In the genomic region with DNA sequence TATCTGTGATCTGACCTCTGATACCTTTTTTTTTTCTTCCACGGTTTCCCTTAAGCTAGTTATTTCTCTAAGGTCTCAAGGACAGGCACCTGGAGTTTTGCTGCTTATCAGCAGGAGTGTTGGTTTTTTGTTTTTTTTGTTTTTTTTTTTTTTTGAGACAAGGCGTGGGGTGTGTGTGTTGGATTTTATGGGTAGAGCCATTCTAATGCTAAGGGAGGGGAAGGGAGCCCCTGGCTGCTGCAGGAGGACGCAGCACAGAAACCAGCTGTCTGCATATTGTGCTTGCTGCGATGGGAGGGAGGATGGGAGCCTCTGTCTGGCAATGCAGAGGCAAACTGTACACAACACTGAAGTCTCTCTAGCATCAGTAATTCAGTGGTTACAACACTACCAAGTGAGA, we compare ENCODE assay signal across 23 mouse cellular contexts. TPM values are rescaled to one million over a fixed set of nuclear protein-coding genes. Genes with fewer than 3 reads are reported as not detected.
DNase-seq lines count a peak whose midpoint lies in the region; ATAC-seq and TF ChIP-seq lines count a peak whose summit lies in the region.
"Had no signal": no experiment of that assay in that cellular context is flagged by ENCODE, and none has a peak within 500 bp of the region (broad histone marks: within the 10 kb centered on the region; RNA-seq: fewer than 3 reads in every experiment).

No protein-coding gene starts in this region.

- no peaks in the 10 kb centered on the region for H3K4me1 ChIP-seq in intestine, postnatal 0 days (replicated peaks; ENCODE audit: control insufficient read depth, insufficient read depth, low read length)
- no peaks in the 10 kb centered on the region for H3K4me1 ChIP-seq in intestine, embryonic 15.5 days (replicated peaks)
- H3K4me1 ChIP-seq in ES-Bruce4 (ENCODE audit: control insufficient read depth, insufficient read depth, low read length), result peaks cover 2% of the 10 kb centered on the region
- H3K4me1 ChIP-seq in stomach, postnatal 0 days (replicated peaks; ENCODE audit: control insufficient read depth, insufficient read depth), result no peaks in the 10 kb centered on the region
- no peaks in the 10 kb centered on the region for H3K4me1 ChIP-seq in neural tube, embryonic 15.5 days
- H3K4me1 ChIP-seq: forebrain, embryonic 15.5 days; heart, embryonic 10.5 days; heart, embryonic 15.5 days had no signal

- peak; percentile 86 for TF ChIP-seq EP300 in ES-Bruce4 (IDR thresholded peaks at IDR 0.05; ENCODE audit: insufficient read depth, low read depth, low read length)
- no peak for TF ChIP-seq EP300 in stomach, postnatal 0 days (optimal IDR thresholded peaks at IDR 0.05)

- no peak overlapping the region for H3K4me2 ChIP-seq in intestine, postnatal 0 days (replicated peaks; ENCODE audit: low read depth)
- no peak overlapping the region for H3K4me2 ChIP-seq in intestine, embryonic 15.5 days (replicated peaks)
- no peak overlapping the region for H3K4me2 ChIP-seq in stomach, postnatal 0 days (replicated peaks; ENCODE audit: low read depth)
- H3K4me2 ChIP-seq in neural tube, embryonic 15.5 days, result no peak overlapping the region
- H3K4me2 ChIP-seq: embryonic facial prominence, embryonic 12.5 days; forebrain, embryonic 15.5 days; heart, embryonic 15.5 days; hindbrain, embryonic 14.5 days had no signal

- no peak overlapping the region for H3K9ac ChIP-seq in intestine, postnatal 0 days (ENCODE audit: low read depth, low read length)
- no peak overlapping the region for H3K9ac ChIP-seq in intestine, embryonic 15.5 days
- H3K9ac ChIP-seq in ES-Bruce4 (ENCODE audit: low read depth, poor library complexity, severe bottlenecking), result no peak overlapping the region
- no peak overlapping the region for H3K9ac ChIP-seq in stomach, postnatal 0 days (ENCODE audit: low read length)
- no peak overlapping the region for H3K9ac ChIP-seq in neural tube, embryonic 15.5 days (replicated peaks)
- H3K9ac ChIP-seq: embryonic facial prominence, embryonic 12.5 days; forebrain, embryonic 15.5 days; heart, embryonic 15.5 days; hindbrain, embryonic 14.5 days had no signal

- no peak for ATAC-seq in intestine, postnatal 0 days
- ATAC-seq in intestine, embryonic 15.5 days, result no peak
- ATAC-seq in stomach, postnatal 0 days (ENCODE audit: low FRiP score, low TSS enrichment), result no peak
- ATAC-seq in neural tube, embryonic 15.5 days (ENCODE audit: low FRiP score), result no peak
- ATAC-seq: activated CD4-positive, CD25-positive, alpha-beta regulatory T cell, adult 4 months; forebrain, embryonic 15.5 days had no signal

- DNase-seq in R1 (ENCODE audit: low read depth, low spot score), result peak; percentile 93
- no peak for DNase-seq in stomach, postnatal 0 days (ENCODE audit: low spot score)
- no peak for DNase-seq in left cerebral cortex, adult 11 months (ENCODE audit: low spot score)
- DNase-seq: adrenal gland, postnatal 14 days; cerebellum, adult 11-12 months; cerebellum, adult 9-10 months; cerebellum, postnatal 25 days; gastrocnemius, postnatal 36 days; heart, adult 18-20 months; heart, postnatal 14 days had no signal

- H3K27ac ChIP-seq in intestine, postnatal 0 days (ENCODE audit: low read depth, low read length), result no peak overlapping the region
- H3K27ac ChIP-seq in intestine, embryonic 15.5 days, result no peak overlapping the region
- peak overlapping the region; percentile 55 for H3K27ac ChIP-seq in ES-Bruce4 (ENCODE audit: insufficient read depth, low read length)
- H3K27ac ChIP-seq in stomach, postnatal 0 days (replicated peaks), result no peak overlapping the region
- no peak overlapping the region for H3K27ac ChIP-seq in neural tube, embryonic 15.5 days (replicated peaks)
- H3K27ac ChIP-seq: embryonic facial prominence, embryonic 12.5 days; forebrain, embryonic 15.5 days; heart, embryonic 10.5 days; heart, embryonic 15.5 days; hindbrain, embryonic 14.5 days had no signal

- H3K36me3 ChIP-seq in intestine, postnatal 0 days (ENCODE audit: control insufficient read depth, insufficient read depth), result no peaks in the 10 kb centered on the region
- H3K36me3 ChIP-seq in intestine, embryonic 15.5 days, result no peaks in the 10 kb centered on the region
- no peaks in the 10 kb centered on the region for H3K36me3 ChIP-seq in ES-Bruce4 (ENCODE audit: control insufficient read depth, insufficient read depth, low read length, poor library complexity, severe bottlenecking)
- H3K36me3 ChIP-seq in stomach, postnatal 0 days (ENCODE audit: control insufficient read depth, insufficient read depth, low read length), result no peaks in the 10 kb centered on the region
- H3K36me3 ChIP-seq in neural tube, embryonic 15.5 days, result no peaks in the 10 kb centered on the region
- H3K36me3 ChIP-seq: forebrain, embryonic 15.5 days; G1E; heart, embryonic 10.5 days; heart, embryonic 15.5 days had no signal

- H3K9me3 ChIP-seq in intestine, postnatal 0 days (ENCODE audit: control insufficient read depth), result no peaks in the 10 kb centered on the region
- no peaks in the 10 kb centered on the region for H3K9me3 ChIP-seq in intestine, embryonic 15.5 days
- H3K9me3 ChIP-seq in ES-Bruce4 (replicated peaks; ENCODE audit: control insufficient read depth, insufficient read depth, low read length, poor library complexity, severe bottlenecking), result peaks cover 6% of the 10 kb centered on the region; the same call in 1 of the 2 replicates
- H3K9me3 ChIP-seq in stomach, postnatal 0 days (ENCODE audit: control insufficient read depth, low read length), result no peaks in the 10 kb centered on the region
- H3K9me3 ChIP-seq in neural tube, embryonic 15.5 days (replicated peaks), result no peaks in the 10 kb centered on the region
- H3K9me3 ChIP-seq: forebrain, embryonic 15.5 days; G1E; heart, embryonic 15.5 days had no signal

- no peak for TF ChIP-seq POLR2A in ES-Bruce4 (IDR thresholded peaks at IDR 0.05; ENCODE audit: insufficient read depth, low read length)

- no peaks in the 10 kb centered on the region for H3K27me3 ChIP-seq in intestine, postnatal 0 days (replicated peaks; ENCODE audit: control insufficient read depth, insufficient read depth, low read length)
- H3K27me3 ChIP-seq in intestine, embryonic 15.5 days (replicated peaks), result no peaks in the 10 kb centered on the region
- H3K27me3 ChIP-seq in ES-Bruce4 (ENCODE audit: control insufficient read depth, insufficient read depth, low read length, poor library complexity, severe bottlenecking), result no peaks in the 10 kb centered on the region
- no peaks in the 10 kb centered on the region for H3K27me3 ChIP-seq in stomach, postnatal 0 days (ENCODE audit: control insufficient read depth, insufficient read depth, low read length)
- H3K27me3 ChIP-seq in neural tube, embryonic 15.5 days (replicated peaks), result no peaks in the 10 kb centered on the region
- H3K27me3 ChIP-seq: embryonic facial prominence, embryonic 12.5 days; forebrain, embryonic 15.5 days; heart, embryonic 15.5 days had no signal

- H3K4me3 ChIP-seq in intestine, postnatal 0 days (ENCODE audit: low read depth, low read length), result no peak overlapping the region
- H3K4me3 ChIP-seq in intestine, embryonic 15.5 days (replicated peaks), result no peak overlapping the region
- H3K4me3 ChIP-seq in ES-Bruce4 (ENCODE audit: low read depth, low read length), result no peak overlapping the region
- H3K4me3 ChIP-seq in stomach, postnatal 0 days (ENCODE audit: low read depth, low read length), result no peak overlapping the region
- H3K4me3 ChIP-seq in neural tube, embryonic 15.5 days (replicated peaks), result no peak overlapping the region
- H3K4me3 ChIP-seq: embryonic facial prominence, embryonic 12.5 days; forebrain, embryonic 15.5 days; heart, embryonic 10.5 days; heart, embryonic 15.5 days had no signal

- peak; percentile 26; the same call in 1 of the 2 replicates for TF ChIP-seq CTCF in intestine, postnatal 0 days (IDR thresholded peaks at IDR 0.05; ENCODE audit: low read depth)
- no peak for TF ChIP-seq CTCF in ES-Bruce4 (IDR thresholded peaks at IDR 0.05; ENCODE audit: low read depth, low read length)
- TF ChIP-seq CTCF in stomach, postnatal 0 days (IDR thresholded peaks at IDR 0.05; ENCODE audit: low read depth), result peak; percentile 22; the same call in 1 of the 2 replicates

- WGBS in intestine, postnatal 0 days, result 26% methylated on average over 4 of the region's 4 CpGs
- WGBS in intestine, embryonic 15.5 days, result 28% methylated on average over 4 of the region's 4 CpGs
- WGBS in stomach, postnatal 0 days, result 40% methylated on average over 4 of the region's 4 CpGs
- 30% methylated on average over 4 of the region's 4 CpGs for WGBS in neural tube, embryonic 15.5 days

RNA-seq across cellular contexts. Expression of a gene that starts 22.8 kb away (rescaled TPM):
- polyA plus RNA-seq in intestine, postnatal 0 days (2015; fragmentation: Nextera tagmentation; extraction: Ambion mirVana), result 1.1 and 1.2 TPM in 2 replicates
- 1.7 and 1.9 TPM in 2 replicates for polyA plus RNA-seq in intestine, embryonic 15.5 days (2015; fragmentation: Nextera tagmentation; extraction: Ambion mirVana)
- 10.8 and 12.6 TPM in 2 replicates for polyA plus RNA-seq in ES-Bruce4 (2011; ENCODE audit: insufficient read depth, insufficient read length, low read depth, missing spikeins)
- polyA plus RNA-seq in stomach, postnatal 0 days (2015; fragmentation: Nextera tagmentation; extraction: Ambion mirVana), result 1.1 and 1.7 TPM in 2 replicates
- polyA plus RNA-seq in neural tube, embryonic 15.5 days (2015; fragmentation: Nextera tagmentation; extraction: Ambion mirVana), result 0.38 and 0.59 TPM in 2 replicates
- polyA plus RNA-seq: C2C12; forebrain, embryonic 11.5 days; G1E; heart, embryonic 10.5 days had no signal
